Mouse (Mus musculus): ENCODE measurements around the gene Plxnb1.
"Not testable (repeated sequence)": the region's sequence is repeated elsewhere in the genome, so short reads cannot be mapped to it uniquely, and the experiment has no call there.

Plxnb1 gene

DNA sequence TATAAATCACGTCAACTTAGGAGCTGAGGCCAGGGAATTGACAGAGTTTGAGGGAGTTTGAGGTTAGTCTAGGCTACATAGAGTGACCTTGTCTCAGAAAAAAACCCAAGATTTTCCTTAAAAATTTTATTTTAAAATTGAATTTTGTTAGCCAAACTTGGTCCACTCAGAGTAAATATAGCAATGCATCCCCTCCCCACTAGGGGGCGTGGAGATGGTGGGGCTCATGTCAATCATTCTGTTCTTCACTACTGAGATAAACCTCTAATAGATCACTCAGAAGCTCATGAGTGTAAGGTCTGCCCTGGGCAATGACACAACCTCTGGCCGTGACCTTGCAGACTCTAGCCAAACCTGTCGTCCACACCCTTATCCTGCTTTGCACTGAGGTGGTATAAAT lies 45.2 kb downstream of the Plxnb1 start:
- DNase-seq (ENCODE audit: low read depth, low spot score): not testable (repeated sequence)

GRCm38 (mm10) chr9:109161941-109162340 lies 66.8 kb downstream of the Plxnb1 start, which contains the start of gene Fbxw21:
TSS of gene Fbxw21 (minus strand) at chr9:109162041.
- no peak for DNase-seq (ENCODE audit: low read depth, low spot score)

- no peak for DNase-seq (ENCODE audit: low read depth, low spot score)
Observed at GRCm38 (mm10) chr9:109167316-109167715, 72.1 kb downstream of the Plxnb1 start.

Data from skeletal muscle tissue, adult 2 months (tissue).